Mouse (Mus musculus) brain, embryonic 14.5 days (tissue): ENCODE measurements around the gene Bicra.

Experiments used
- CTCF ChIP-seq: fragments of 200-500 bp; IDR thresholded peaks from 2 replicates; pipeline ENCODE4 v1.5.1; 2012; ENCODE audit warnings: inconsistent platforms, mild to moderate bottlenecking, moderate library complexity, borderline replicate concordance; ENCODE audit not compliant: insufficient read depth, insufficient read length; ENCODE audit errors: extremely low read depth
- POLR2A ChIP-seq: fragments of 200-500 bp; IDR thresholded peaks from 2 replicates; pipeline ENCODE4 v1.6.1; 2012; ENCODE audit warnings: mild to moderate bottlenecking, inconsistent platforms, borderline replicate concordance; ENCODE audit not compliant: poor library complexity, insufficient read depth, insufficient read length, severe bottlenecking; ENCODE audit errors: extremely low read depth

GRCm38 (mm10) chr7:15950008-15950407 is 97.7 kb downstream of the Bicra start:
- TF ChIP-seq CTCF (no peak), POLR2A (no peak)
